Mouse (Mus musculus): ENCODE measurements around the gene Atf6. TPM values are rescaled to one million over a fixed set of nuclear protein-coding genes. Genes with fewer than 3 reads are reported as not detected.
A peak's percentile ranks its signal among the peaks of the same experiment; 100 is the strongest.

The Atf6 gene
- total RNA-seq, 2 experiments from 2014 or later, result 34.5 to 40.6 TPM

DNA sequence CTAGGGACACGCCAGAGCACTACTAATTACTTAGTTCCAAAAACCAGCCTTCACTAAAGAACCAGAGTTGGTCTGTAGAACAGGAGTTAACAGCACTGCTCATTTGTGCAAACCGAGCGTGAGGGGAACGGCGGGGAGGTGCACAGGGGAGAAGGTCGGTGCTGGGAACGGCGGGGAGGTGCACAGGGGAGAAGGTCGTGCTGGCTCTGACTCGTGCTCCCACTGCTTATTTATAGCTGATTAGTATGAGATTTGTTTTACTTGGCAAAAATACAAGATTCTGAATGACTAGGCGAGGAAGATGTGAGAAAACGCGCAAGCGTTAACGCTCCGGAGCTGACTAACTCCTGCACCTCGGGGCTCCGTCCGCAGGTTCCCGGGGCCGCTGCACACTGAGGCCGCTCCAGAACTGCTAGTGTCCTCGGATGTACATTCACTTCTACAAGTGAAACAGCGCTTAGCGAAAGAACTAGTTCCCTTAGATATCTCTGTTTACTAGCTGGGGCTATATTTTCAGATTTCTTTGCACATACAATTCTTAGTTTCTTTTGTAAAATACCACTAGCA, 96.1 kb downstream of the Atf6 start:
- peak; percentile 68 to 74 for DNase-seq

DNA sequence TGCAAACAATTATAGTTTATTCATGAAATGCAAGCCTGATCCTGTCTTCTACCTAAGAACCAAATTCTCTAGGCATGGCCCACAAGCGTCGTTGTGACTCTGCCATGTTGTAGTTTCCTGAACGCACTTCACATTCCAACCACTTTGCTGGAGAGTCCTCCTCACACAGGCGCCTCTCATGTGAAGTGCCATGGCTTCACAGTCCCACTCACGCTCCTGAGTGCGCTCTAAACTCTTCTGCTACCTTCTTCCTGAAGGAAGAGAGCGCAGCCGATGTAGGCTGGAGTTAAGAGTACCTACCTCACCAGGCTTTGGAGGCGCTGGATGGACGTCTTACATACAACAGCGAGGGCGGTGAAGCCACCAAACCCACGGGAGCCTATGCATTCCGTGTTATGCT, 96.9 kb downstream of the Atf6 start:
- DNase-seq, result no peak

DNA sequence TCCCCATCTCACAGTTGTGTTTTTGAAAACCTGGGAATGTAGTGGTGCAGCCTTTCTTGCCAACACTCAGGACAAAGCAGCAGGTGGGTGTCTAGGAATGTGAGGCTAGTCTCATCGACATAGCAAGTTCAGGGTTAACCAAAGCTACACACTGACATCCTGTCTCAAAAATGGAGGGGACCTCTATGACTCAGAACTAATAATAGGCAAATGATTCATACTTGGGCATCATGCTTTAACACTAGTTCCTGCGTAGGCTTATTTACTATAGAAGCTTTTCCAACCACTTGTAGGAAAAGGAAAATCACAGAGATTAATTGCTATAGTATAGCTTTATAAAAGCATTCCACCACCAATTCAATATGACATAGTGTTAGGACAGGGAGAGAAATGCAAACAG, 100.6 kb downstream of the Atf6 start:
- no peak for DNase-seq

DNA sequence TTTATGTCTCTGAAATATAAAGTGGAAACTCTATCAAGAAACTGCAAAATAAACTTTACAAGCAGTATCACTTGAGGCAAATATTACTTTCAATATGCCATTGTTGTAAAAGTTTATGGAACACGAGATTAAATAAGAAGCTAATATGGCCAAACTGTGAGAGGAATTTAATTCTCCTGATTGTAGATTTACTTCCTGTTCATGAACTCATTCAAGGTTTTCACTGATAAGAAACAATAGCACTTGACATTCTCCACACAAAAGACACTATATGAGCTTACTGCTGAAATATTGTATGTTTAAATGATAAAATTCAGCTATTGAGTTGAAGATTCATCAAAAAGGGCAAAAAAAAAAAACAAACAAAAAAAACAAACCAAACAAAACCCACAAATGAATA, 102.8 kb downstream of the Atf6 start:
- no peak for DNase-seq

DNA sequence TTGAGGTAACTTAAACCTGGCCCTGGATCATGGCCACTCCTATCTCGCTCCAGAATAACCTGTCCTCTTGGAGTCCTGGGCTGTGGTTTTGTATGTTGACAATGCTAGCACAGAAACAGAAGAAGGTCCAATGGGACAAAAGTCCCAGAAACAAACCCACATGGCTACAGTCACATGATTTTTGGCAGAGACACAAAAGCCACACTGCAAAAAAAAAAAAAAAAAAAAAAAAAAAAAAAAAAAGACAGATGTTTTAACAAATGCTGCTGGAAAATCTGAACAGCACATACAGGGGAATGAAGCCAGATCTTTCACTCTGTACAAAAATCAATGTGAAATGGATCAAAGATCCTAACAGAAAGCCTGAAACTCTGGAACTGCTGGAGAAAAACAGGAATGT, 105.9 kb downstream of the Atf6 start:
- DNase-seq, result no peak

DNA sequence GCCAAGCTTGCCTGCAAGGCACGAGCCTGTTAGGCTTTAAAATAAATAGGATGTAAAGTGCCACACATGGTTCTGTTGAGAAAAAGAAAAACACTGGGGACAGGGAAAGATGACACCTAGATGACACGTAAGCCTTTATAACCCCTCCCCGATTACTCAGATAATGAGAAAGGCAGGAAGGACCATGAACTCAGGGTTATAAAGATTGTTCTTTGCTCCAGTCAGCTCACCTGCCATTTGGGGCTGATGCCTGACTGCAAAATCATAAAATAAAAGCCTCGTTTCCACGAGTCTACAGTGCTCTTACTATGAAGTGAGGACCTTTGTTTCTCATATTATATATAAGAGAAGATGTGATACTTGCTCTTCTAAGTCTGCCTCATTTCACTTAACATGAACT, 114.0 kb downstream of the Atf6 start:
- no peak for DNase-seq

DNA sequence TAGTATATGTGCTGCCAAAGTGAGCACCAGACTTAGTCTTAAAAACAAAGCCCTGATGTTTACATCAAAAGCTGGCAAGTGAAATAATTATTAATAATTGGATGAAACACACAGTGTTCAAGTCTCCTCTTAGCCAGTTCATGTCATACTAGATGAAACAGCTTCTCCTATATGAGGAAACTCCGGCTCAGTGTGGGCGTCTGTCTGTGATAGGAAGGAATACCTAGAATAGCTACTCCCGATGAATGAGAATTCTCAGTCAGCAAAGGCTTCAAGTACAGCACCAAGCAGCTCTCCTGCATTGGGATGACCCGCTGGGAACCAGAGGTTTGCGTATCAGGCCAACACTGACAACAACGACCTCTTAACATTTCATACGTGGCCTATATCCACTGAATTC, 115.8 kb downstream of the Atf6 start:
- DNase-seq, result no peak

DNA sequence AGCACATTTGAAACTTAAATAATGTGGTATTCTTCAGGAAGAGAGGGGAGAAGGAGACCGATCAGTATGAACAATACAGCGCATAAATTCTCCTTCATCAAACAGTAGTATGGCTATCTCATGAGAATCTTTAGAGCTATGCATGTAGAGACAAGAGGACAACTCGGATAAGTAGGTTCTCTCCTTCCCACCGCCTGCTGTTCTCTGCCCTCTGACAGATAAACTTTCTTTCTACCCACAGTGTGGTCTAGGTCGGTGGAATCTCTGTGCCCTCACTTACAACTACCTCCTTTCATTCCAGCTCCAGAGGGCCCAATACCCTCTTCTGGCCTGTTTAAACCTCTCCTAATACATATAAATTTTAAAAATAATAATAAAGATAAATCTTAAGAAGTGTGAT, 121.0 kb downstream of the Atf6 start:
- no peak for DNase-seq

DNA sequence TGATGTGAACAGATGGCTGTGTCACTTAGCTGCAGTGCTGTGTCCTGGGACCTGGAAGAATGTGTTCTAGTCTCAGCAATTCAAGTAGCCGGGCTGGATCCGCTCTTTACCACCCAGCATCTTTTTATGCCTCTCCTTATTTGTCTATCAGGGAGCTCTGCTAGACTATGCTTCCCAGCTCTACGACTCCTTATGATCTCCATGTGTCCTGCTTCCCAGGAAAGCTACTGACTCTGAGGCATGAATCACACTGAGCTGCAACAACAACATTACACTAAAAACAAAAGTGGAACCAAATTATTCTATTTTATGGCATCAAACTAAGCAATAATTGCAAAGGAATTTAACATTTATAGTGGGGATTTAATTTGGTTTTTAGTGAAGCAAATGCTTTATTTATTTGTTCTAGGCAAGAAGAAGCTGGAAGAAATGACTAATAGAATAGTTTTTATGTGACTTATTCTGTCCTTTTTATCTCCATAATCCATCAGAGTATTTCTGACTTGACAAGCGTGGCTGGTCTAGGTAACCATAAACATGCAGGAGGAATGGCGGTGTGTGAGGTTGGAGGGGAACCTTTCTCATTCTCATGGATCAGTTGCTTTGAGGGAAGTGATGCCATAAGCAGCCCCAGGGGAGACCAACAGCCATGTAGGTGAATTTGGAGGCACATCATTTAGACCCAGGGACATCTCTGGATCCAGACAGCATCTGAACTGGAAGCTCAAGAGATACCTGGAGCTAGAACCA, 125.9 kb downstream of the Atf6 start:
- no peak for DNase-seq

DNA sequence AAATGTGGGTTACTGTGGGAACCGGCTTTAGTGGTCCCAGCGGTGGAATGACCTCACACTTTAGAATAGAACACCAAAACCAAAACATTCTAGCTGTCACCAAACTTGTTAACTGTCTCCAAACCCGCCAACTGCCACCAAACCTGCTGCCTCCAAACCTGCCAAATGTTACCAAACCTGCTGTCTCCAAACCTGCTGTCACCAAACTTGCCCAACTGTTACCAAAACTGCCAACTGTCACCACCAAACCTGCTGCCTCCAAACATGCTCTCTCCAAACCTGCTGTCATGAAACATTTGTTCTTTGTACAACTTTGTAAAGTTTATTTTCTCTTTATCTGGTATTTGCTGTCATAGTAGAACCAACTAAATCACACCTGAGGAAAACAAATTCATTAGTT, 132.7 kb downstream of the Atf6 start:
- DNase-seq, result no peak

DNA sequence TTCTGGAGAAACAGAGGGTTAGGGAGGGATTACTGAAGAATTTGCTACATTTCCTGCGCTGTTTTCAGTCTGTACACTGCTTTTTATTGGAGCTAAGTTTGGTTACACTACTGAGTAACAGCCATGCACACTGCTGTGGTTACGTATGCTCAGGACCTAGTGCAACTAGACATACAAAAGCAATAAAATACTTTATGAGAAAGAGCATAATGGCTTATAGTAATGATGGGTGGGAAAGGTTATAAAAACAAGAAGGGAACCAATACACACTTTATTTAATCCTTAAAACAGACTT, 135.0 kb downstream of the Atf6 start:
- no peak for DNase-seq

DNA sequence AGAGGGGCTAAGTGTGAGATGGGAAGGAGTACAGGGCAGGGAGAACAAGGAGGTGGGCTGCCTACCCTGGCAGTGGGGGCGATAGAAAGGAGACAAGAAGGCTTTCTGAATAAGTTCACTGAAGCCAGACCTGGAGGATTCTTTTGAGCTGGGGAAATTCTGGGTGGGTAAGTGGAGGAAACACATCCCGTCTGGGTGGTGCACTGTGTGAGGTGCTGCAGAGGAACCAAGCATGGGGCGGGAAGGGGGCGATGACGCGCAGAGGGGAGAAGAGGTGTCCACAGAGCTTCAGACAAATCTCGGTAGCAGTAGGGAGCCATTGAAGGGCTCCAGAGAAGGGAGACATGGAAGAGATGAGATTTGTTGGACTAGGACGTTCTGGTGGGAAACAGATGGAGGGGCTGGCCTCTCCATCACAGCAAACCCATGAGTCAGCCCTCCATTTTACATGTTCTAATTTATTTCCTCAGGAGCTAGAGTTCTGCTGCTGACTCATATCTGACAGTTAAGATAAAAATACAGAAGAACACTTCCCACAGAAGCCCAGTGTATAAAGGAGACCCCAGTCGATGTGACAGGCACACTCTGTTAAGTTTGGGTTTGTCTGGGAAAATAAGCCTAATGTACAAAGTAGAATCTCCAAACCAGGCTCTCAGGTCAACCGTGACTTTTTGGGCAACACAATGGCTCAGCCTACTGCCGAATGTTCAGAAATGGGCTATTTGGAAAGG, 135.5 kb downstream of the Atf6 start:
- DNase-seq, result no peak

DNA sequence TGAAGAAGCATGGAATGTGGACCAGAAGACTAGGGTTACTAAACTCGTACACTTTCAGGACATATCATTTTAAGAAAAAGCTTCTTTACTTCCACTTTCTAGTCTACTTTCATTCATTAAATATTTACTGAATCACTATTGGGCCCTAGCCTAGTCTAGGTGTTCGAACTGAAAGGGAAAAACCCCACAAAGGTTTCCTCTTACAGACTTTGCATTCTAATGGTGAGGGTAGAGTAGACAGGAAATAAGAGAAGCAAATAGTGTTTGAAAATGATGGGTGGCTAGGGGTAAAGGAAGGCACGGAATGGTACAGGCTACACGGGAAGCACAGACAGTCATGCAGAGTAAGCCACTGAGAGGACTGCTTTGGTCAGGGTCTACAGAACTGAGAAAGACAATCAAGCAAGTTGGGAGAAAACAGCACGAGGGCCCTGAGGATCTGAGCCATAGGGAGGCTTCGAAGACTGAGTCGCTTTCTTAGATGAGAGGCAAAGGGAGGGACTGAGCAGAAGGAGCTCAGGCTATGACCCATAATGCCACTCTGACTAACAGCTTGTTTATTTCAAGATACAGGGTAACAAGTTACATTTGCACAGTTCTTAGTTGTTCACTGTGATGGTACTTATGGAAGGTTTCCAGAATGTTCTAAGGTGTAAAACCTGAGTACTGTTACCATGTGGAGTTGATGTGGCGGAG, 138.2 kb downstream of the Atf6 start:
- no peak for DNase-seq

DNA sequence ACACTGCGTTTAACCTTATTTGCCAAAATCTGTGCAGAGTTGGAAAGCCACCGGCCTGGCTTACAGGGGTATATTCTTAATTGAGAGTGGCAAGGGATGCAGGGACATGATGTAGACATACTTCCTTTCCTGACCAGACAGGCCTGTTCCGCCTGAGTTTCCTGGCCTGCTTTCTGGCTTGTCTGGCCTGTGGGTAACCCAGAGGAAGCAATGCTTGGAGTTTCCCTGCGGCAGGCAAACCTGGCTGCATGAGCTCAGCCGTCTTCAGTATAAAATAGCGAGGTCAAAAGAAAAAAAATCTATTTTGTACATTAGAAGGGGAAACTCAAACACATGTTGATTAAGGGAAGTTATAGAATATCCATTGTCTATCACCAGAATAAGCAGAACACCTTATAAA, 139.0 kb downstream of the Atf6 start:
- peak in 1 of 2 experiments; percentile 18 for DNase-seq

DNA sequence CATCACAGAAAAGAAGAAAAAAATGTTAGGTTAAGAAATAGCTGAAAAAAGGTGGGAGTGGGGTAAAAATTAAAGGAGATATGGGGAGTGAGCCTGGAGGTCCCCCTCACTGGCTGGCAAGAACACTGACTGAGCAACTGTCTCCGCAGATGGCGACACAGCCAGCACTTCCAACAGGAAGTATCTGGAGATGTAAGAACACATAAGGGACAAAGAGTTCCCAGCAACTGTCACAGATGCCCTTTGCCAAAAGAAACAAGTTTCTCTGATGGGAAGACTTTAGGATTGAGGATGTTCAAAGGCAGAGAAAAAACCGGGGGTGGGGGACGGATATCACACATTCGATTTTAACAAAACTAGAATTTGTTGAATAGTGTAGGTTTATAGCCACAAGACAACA, 146.0 kb downstream of the Atf6 start:
- DNase-seq, result no peak

DNA sequence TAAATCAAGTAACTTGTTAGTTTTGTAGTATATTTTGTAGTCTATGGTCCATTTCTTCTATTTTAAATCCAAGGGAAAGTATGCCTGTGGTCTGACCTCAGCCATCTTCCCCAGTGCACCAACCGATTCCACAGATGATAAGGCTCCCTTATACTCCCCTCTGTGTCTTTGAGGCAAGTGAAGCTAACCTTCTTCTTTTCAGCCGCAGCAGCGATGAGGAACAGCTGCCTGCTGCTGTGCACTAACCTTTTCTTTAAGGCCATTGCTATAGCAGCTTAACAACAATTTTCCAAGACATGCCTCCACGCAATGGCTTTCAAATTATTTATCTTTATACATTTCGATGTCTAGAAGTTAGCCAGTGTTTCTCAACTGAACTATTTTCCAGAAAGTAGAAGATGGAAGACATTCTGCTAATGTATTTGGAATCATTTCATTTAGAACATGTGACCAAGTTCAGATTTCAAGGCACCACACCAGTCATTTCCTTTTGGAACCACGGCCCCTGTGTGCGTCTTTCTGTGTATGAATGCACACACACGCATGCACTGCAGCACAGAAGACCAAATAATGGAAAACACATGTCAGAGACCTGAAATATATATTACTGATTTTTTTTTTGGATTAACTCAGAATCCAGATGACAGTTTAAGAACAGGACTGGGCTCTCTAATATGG, 149.3 kb downstream of the Atf6 start:
- no peak for DNase-seq

DNA sequence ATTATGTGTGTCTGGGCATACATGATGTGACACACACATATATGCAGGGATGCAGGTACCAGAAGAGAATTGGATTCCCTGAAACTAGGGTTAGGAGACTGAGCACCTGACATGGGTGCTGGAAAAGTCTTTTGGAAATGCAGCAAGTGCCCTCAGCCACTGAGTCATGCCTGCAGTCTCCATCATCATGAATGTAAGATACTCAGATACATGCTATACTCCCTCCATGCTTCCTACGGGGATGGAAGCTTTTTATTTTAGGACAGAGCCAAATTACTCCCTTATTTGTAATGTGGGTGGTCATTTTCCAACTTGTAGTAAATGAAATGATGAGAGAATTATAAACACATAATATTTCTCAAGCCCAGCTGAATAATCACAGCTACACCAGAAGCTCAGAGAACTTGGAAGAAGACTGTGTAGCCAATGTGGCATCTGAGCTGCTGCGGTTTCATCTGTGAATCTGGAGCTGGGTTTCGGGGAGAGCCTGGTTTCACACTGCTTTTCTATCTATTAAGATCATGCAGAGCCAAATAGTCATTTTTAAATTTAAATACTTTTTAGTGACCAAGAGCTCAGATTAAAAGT, 150.2 kb downstream of the Atf6 start:
- DNase-seq, result no peak

DNA sequence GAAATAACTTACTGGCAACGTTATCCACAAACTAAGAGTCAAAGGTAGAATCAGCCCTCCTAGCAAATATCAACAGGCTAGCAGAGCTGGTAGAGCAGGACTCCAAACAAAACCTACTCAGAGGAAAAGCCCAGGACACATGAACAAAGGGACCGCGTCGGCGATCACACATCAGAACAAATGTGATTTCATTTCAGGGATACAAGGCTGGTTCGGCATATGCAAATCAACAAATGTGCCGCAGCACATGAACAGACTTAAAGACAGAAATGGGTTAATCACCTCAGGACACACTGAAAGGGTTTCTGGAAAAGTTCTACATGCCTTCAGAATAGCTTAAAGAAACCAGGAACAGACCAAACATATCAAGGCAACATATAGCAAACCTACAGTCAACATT, 155.8 kb downstream of the Atf6 start:
- no peak for DNase-seq

DNA sequence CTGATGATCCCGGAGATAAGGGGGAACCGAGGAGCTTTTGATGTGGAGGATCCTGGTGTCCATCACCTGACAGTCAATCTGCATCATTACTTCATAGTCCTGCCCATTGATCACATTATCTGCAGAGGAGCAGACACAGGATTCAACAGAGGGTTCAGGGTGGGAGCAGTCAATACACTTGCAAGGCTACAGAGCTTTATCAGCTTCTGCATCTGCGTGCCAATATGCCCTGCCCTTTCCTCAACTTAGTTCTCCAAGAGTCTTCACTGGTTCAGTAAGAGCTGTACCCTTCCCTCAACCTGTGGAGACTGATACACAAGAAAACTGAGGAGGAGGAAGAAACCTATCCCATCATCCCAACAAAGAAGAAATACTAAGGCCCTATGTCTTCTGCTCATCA, 157.6 kb downstream of the Atf6 start:
- no peak for DNase-seq

DNA sequence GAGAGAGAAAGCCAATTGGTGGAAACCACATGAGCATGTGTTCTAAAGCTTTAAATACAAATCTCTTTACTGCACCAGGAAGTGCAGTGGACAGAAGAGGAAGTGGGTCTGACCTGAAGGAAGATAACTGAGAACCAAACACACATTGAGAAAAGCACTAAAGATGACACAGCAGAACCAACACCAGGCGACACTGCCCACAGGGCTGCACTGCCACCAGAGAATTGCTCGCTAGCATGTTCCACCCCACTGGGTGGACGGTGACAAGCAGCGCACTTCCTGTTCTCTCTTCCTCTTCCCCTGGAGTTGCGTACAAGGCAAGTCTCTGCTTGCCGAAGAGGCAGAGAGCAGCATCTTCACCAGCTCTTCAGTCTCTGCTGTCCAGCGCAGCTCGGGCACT, 158.1 kb downstream of the Atf6 start:
- DNase-seq, result peak in 1 of 2 experiments; percentile 30

DNA sequence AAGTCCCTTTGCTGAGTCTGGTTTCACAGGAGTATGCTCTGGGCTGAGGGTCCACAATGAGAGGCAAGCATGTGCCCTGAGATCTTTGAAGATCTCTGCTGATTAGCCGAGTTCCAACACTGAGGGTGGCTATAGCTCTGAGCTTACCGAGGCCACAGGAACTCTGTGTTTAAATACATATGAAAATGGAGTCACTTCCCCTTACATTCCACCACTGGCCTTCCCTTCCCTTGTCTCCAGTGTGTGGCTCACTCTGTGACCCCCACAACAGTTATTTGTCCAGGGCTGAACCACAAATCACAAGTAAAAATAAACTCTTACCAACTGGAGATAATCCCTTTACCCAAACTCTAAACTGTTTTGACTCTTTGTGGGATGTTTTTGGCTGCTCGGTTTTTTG, 158.5 kb downstream of the Atf6 start:
- no peak for DNase-seq

DNA sequence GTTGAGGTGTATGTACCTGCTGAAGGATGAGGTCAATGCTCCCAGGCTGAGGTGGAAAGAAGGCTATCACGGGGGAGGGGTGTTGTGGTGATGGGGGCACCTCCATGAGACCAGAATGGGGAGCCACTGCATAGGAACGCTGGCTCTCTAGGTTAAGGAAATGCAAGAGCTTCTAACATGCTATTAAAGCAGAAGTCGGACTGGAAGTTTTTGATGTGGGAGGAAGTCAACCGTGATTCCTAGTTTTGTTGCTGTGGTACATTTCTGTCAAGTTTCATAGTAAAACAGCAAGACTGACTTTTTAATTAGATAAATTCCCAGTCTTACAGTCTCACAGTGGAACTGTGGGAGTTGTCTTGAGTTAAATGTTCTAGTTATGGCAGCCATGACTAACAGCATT, 161.5 kb downstream of the Atf6 start:
- no peak for DNase-seq

Data from adrenal gland, postnatal 36 days (tissue).